Mouse (Mus musculus): ENCODE results near the gene Etv5. TPM values are rescaled to one million over a fixed set of nuclear protein-coding genes. Genes with fewer than 3 reads are reported as not detected.

Gene Etv5
- total and polyA plus RNA-seq, 3 experiments: 15.6 to 84.7 (median 18.0) TPM

- TF ChIP-seq CTCF (IDR thresholded peaks at IDR 0.05; ENCODE audit: low read depth, low read length) (no peak), GATA2 (IDR thresholded peaks at IDR 0.05; ENCODE audit: borderline replicate concordance, low read depth, low read length) (no peak), GATA1 (IDR thresholded peaks at IDR 0.05; ENCODE audit: borderline replicate concordance, low read length) (no peak), TAL1 (conservative IDR thresholded peaks at IDR 0.05; ENCODE audit: low read depth, low read length) (no peak), POLR2AphosphoS5 (IDR thresholded peaks at IDR 0.05; ENCODE audit: insufficient replicate concordance, low read depth, low read length) (no peak)
- no peaks in the 10 kb centered on the region for H3K9me3 ChIP-seq (replicated peaks)
- DNase-seq (ENCODE audit: low spot score) (no peak), ATAC-seq (ENCODE audit: extremely low read depth, insufficient number of reproducible peaks, low FRiP score, poor library complexity, severe bottlenecking) (no peak)
- no peaks in the 10 kb centered on the region for H3K4me1 ChIP-seq (ENCODE audit: insufficient read depth, low read depth, low read length)
- H3K4me3 ChIP-seq (ENCODE audit: low read depth, low read length): no peak overlapping the region
- H3K27me3 ChIP-seq (ENCODE audit: insufficient read depth, low read length): no peaks in the 10 kb centered on the region
- H3K36me3 ChIP-seq (replicated peaks): peaks cover 32% of the 10 kb centered on the region
Measured at GRCm38 (mm10) chr16:22380981-22381380, 58.5 kb downstream of the Etv5 start.

GRCm38 (mm10) chr16:22379986-22380385, 59.5 kb downstream of the Etv5 start:
- Histone ChIP-seq H3K36me3 (replicated peaks) (peaks cover 27% of the 10 kb centered on the region), H3K9me3 (replicated peaks) (no peaks in the 10 kb centered on the region), H3K4me1 (ENCODE audit: insufficient read depth, low read depth, low read length) (no peaks in the 10 kb centered on the region), H3K27me3 (ENCODE audit: insufficient read depth, low read length) (no peaks in the 10 kb centered on the region), H3K4me3 (ENCODE audit: low read depth, low read length) (no peak overlapping the region)
- TF ChIP-seq GATA2 (IDR thresholded peaks at IDR 0.05; ENCODE audit: borderline replicate concordance, low read depth, low read length) (no peak), GATA1 (IDR thresholded peaks at IDR 0.05; ENCODE audit: borderline replicate concordance, low read length) (no peak), CTCF (IDR thresholded peaks at IDR 0.05; ENCODE audit: low read depth, low read length) (no peak), POLR2AphosphoS5 (IDR thresholded peaks at IDR 0.05; ENCODE audit: insufficient replicate concordance, low read depth, low read length) (no peak), TAL1 (conservative IDR thresholded peaks at IDR 0.05; ENCODE audit: low read depth, low read length) (no peak)
- no peak for ATAC-seq (ENCODE audit: extremely low read depth, insufficient number of reproducible peaks, low FRiP score, poor library complexity, severe bottlenecking)
- DNase-seq (ENCODE audit: low spot score): no peak

GRCm38 (mm10) chr16:22379342-22379741, 60.2 kb downstream of the Etv5 start:
- no peak for TF ChIP-seq GATA2 (IDR thresholded peaks at IDR 0.05; ENCODE audit: borderline replicate concordance, low read depth, low read length)
- TF ChIP-seq GATA1 (IDR thresholded peaks at IDR 0.05; ENCODE audit: borderline replicate concordance, low read length): no peak
- TF ChIP-seq TAL1 (conservative IDR thresholded peaks at IDR 0.05; ENCODE audit: low read depth, low read length): no peak
- TF ChIP-seq POLR2AphosphoS5 (IDR thresholded peaks at IDR 0.05; ENCODE audit: insufficient replicate concordance, low read depth, low read length): no peak
- TF ChIP-seq CTCF (IDR thresholded peaks at IDR 0.05; ENCODE audit: low read depth, low read length): no peak
- Histone ChIP-seq H3K36me3 (replicated peaks) (peaks cover 20% of the 10 kb centered on the region), H3K27me3 (ENCODE audit: insufficient read depth, low read length) (no peaks in the 10 kb centered on the region), H3K4me3 (ENCODE audit: low read depth, low read length) (no peak overlapping the region), H3K9me3 (replicated peaks) (no peaks in the 10 kb centered on the region), H3K4me1 (ENCODE audit: insufficient read depth, low read depth, low read length) (no peaks in the 10 kb centered on the region)
- DNase-seq (ENCODE audit: low spot score) (no peak), ATAC-seq (ENCODE audit: extremely low read depth, insufficient number of reproducible peaks, low FRiP score, poor library complexity, severe bottlenecking) (no peak)

- H3K27me3 ChIP-seq (ENCODE audit: insufficient read depth, low read length): peaks cover 3% of the 10 kb centered on the region; the same call in 1 of the 2 replicates
- DNase-seq (ENCODE audit: low spot score) (no peak), ATAC-seq (ENCODE audit: extremely low read depth, insufficient number of reproducible peaks, low FRiP score, poor library complexity, severe bottlenecking) (no peak)
- no peaks in the 10 kb centered on the region for H3K9me3 ChIP-seq (replicated peaks)
- H3K36me3 ChIP-seq (replicated peaks): peaks cover 11% of the 10 kb centered on the region
- H3K4me3 ChIP-seq (ENCODE audit: low read depth, low read length): no peak overlapping the region
- H3K4me1 ChIP-seq (ENCODE audit: insufficient read depth, low read depth, low read length): no peaks in the 10 kb centered on the region
- TF ChIP-seq CTCF (IDR thresholded peaks at IDR 0.05; ENCODE audit: low read depth, low read length): no peak
- TF ChIP-seq GATA1 (IDR thresholded peaks at IDR 0.05; ENCODE audit: borderline replicate concordance, low read length): no peak
- TF ChIP-seq TAL1 (conservative IDR thresholded peaks at IDR 0.05; ENCODE audit: low read depth, low read length): no peak
- TF ChIP-seq GATA2 (IDR thresholded peaks at IDR 0.05; ENCODE audit: borderline replicate concordance, low read depth, low read length): no peak
- no peak for TF ChIP-seq POLR2AphosphoS5 (IDR thresholded peaks at IDR 0.05; ENCODE audit: insufficient replicate concordance, low read depth, low read length)
Measured at GRCm38 (mm10) chr16:22377714-22378113, 61.8 kb downstream of the Etv5 start.

GRCm38 (mm10) chr16:22374898-22375297, 64.6 kb downstream of the Etv5 start:
- ATAC-seq (ENCODE audit: extremely low read depth, insufficient number of reproducible peaks, low FRiP score, poor library complexity, severe bottlenecking) (no peak), DNase-seq (ENCODE audit: low spot score) (no peak)
- Histone ChIP-seq H3K27me3 (ENCODE audit: insufficient read depth, low read length) (peaks cover 4% of the 10 kb centered on the region; the same call in 1 of the 2 replicates), H3K4me1 (ENCODE audit: insufficient read depth, low read depth, low read length) (no peaks in the 10 kb centered on the region), H3K9me3 (replicated peaks) (no peaks in the 10 kb centered on the region), H3K4me3 (ENCODE audit: low read depth, low read length) (no peak overlapping the region), H3K36me3 (replicated peaks) (peaks cover under 1% of the 10 kb centered on the region)
- TF ChIP-seq POLR2AphosphoS5 (IDR thresholded peaks at IDR 0.05; ENCODE audit: insufficient replicate concordance, low read depth, low read length) (no peak), GATA1 (IDR thresholded peaks at IDR 0.05; ENCODE audit: borderline replicate concordance, low read length) (no peak), GATA2 (IDR thresholded peaks at IDR 0.05; ENCODE audit: borderline replicate concordance, low read depth, low read length) (no peak), TAL1 (conservative IDR thresholded peaks at IDR 0.05; ENCODE audit: low read depth, low read length) (no peak), CTCF (IDR thresholded peaks at IDR 0.05; ENCODE audit: low read depth, low read length) (no peak)

GRCm38 (mm10) chr16:22372701-22373124, 66.8 kb downstream of the Etv5 start:
- no peaks in the 10 kb centered on the region for H3K4me1 ChIP-seq (ENCODE audit: insufficient read depth, low read depth, low read length)
- DNase-seq (ENCODE audit: low spot score) (no peak), ATAC-seq (ENCODE audit: extremely low read depth, insufficient number of reproducible peaks, low FRiP score, poor library complexity, severe bottlenecking) (no peak)
- TF ChIP-seq CTCF (IDR thresholded peaks at IDR 0.05; ENCODE audit: low read depth, low read length) (no peak), GATA1 (IDR thresholded peaks at IDR 0.05; ENCODE audit: borderline replicate concordance, low read length) (no peak), POLR2AphosphoS5 (IDR thresholded peaks at IDR 0.05; ENCODE audit: insufficient replicate concordance, low read depth, low read length) (no peak)
- H3K36me3 ChIP-seq (replicated peaks): no peaks in the 10 kb centered on the region
- no peak overlapping the region for H3K4me3 ChIP-seq (ENCODE audit: low read depth, low read length)
- no peaks in the 10 kb centered on the region for H3K9me3 ChIP-seq (replicated peaks)
- peaks cover 4% of the 10 kb centered on the region; the same call in 1 of the 2 replicates for H3K27me3 ChIP-seq (ENCODE audit: insufficient read depth, low read length)

Data from G1E (cell line).